Mouse (Mus musculus): ENCODE results near the gene H2afy.

DNA sequence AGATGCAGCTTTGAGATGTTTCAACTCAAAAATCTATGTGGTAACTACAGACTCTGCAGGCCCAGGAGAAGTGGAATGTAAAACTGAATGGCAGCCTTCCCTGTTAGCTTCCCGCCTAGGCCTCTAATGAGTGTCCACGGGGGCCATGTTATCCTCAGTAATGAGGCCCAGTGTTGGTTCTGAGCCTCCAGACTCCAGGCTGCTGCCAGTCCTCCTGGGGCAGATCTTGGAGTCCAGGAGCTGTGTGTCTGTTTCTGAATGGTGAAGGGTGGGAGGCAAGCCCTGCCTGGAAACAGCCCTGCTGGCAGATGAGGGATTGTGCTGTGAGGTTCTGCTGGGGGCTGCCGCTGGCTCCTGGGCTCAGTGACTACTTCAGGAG is 32.2 kb upstream of the H2afy start:
- TF ChIP-seq CTCF (IDR thresholded peaks at IDR 0.05; ENCODE audit: insufficient read depth, low read length) (no peak), POLR2A (IDR thresholded peaks at IDR 0.05; ENCODE audit: borderline replicate concordance, extremely low read depth, low read depth, low read length) (no peak)

Data from lung, adult 2 months (tissue).